Mouse (Mus musculus) erythroblast, adult 5-6 weeks (primary cell): ENCODE results near the gene Mafg. TPM values are rescaled to one million over a fixed set of nuclear protein-coding genes. Genes with fewer than 3 reads are reported as not detected.
A peak's percentile ranks its signal among the peaks of the same experiment; 100 is the strongest.
"Not testable (repeated sequence)": the region's sequence is repeated elsewhere in the genome, so short reads cannot be mapped to it uniquely, and the experiment has no call there.

Experiments
- ATAC-seq: replicated peaks from 2 replicates; pipeline ENCODE4 v1.8.0; 2016; ENCODE audit warnings: moderate number of reproducible peaks, mild to moderate bottlenecking, moderate TSS enrichment, inconsistent platforms; ENCODE audit not compliant: poor library complexity, low FRiP score, severe bottlenecking
- total RNA-seq, 2 experiments: library from RNA; stranded (forward) in 1 of 2; stranded (reverse) in 1 of 2; fragments of 150-400 nt in 1 of 2; fragments of 200-764, 138-1000 nt in 1 of 2; gene quantifications; 2 replicates each; pipeline versions ENCODE4 v1.2.3 to v1.2.4; 2015 to 2017; ENCODE audit warnings: low replicate concordance in 2 of 2

The Mafg gene
- total RNA-seq, 2 experiments from 2014 or later = 65.3 to 154 TPM

DNA sequence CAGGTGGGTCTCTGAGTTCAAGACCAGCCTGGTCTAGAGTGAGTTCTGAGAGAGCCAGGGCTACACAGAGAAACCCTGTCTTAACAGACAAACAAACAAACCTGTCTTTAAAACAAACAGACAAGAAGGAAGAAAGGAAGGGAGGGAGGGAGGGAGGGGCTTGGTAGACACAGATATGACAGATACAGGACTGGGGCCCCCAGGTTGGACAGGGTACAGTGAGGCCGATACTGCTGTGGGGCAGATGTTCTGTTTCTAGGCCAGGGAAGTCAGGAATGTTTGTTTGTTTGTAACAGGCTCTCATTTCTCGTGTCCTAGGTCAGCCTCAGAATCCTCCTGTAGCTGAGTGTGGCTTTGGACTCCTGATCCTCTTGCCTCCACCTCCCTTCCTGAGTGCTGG, 29.9 kb downstream of the Mafg start:
- no peak for ATAC-seq

- ATAC-seq = no peak
Observed at GRCm38 (mm10) chr11:120600716-120601115, 32.7 kb downstream of the Mafg start.

GRCm38 (mm10) chr11:120598990-120599549, 34.3 kb downstream of the Mafg start:
- ATAC-seq = peak; percentile 27; the same call in 1 of the 2 replicates

GRCm38 (mm10) chr11:120598283-120598989, 35.0 kb downstream of the Mafg start, which contains the start of the genes Alyref and Anapc11:
Alyref (minus strand) TSS chr11:120598365.
Anapc11 (plus strand) TSS chr11:120598421.
- ATAC-seq = peak; percentile 90

DNA sequence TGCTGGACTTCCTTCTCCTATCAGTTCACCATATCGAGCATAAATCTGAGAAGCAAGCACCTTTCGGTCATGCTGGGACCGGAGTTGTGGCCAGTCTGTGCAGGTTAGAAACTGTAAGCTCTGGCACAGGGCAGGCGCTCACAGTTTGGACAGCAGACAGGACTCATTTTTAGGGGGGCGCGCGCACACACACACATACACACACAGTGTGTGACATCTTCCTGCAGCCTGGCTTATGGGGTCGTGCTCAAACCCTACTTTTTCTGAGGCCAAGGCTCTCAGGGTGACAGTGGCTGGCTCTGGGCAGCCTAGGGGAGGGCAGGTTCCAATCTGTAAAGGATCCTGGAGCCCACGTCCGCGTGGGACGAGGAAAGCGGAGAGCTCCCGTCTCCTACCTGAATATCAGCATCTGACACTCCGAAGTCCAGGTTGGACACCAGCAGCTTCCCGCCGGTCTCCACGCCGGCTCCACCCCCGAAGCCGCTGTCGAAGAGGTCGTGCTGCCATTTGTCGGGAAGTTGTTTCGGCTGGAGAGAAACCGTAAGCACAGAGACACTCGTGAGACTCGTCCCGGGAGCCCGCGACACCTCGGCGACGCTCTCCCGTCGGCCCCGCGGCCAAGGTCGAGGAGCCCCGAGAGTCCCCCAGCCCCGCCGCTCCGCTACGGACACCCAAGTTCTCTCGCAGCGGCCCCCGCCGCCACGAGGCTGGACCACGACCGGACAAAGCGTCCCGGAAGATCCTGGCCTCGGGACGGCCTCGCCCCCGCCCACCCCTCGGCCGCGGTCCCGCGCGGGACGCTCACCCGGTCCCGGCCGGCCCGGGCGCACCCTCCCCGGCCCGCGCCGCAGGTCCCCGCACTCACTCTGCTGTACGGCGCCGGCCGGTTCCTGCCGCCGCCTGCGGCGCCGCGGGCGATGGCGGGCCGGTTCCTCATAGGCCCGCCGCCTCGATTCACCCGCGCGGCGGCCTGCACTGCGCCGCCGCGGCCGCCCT, 35.9 kb downstream of the Mafg start:
- ATAC-seq = 0 out of 2 replicates have a peak, but pooled peaks have one; percentile 20

DNA sequence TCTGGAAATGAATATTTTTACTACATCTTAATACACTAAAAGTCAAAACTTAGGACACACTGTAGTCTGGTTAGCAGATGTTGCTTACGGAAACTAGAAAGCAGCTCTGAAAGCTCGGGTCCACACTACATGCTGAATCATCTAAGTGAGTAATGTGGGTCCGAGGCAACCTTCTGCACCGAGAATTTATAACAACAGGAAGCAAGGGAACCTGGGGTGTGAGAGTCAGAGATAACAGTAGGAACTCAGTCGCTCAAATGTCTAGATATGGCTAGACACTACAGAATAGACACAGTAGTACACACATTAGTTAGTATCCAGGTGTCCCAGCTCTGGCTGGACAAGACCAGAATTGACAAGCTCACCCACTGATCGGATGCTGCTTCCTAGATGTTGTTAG, 44.9 kb downstream of the Mafg start:
- no peak for ATAC-seq

DNA sequence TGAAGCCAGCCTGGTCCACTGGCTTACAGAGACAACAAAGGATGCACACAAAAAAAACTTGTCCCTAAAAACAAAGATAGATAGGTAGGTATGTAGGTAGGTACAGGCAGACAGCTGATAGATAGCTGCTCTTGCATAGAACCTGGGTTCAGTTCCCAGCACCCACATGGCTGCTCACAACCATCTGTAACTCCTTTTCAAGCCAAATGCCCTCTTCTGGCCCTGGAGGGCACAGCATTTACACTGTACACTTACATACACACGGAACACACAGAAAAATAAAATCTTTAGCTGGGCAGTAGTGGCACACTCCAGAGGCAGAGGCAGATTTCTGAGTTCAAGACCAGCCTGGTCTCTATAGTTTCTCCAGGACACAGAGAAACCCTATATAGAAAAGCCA, 49.5 kb downstream of the Mafg start:
- no peak for ATAC-seq

- ATAC-seq = not testable (repeated sequence)
Observed at GRCm38 (mm10) chr11:120582982-120583293, 50.5 kb downstream of the Mafg start.

GRCm38 (mm10) chr11:120582268-120582981, 51.0 kb downstream of the Mafg start:
- ATAC-seq = no peak

DNA sequence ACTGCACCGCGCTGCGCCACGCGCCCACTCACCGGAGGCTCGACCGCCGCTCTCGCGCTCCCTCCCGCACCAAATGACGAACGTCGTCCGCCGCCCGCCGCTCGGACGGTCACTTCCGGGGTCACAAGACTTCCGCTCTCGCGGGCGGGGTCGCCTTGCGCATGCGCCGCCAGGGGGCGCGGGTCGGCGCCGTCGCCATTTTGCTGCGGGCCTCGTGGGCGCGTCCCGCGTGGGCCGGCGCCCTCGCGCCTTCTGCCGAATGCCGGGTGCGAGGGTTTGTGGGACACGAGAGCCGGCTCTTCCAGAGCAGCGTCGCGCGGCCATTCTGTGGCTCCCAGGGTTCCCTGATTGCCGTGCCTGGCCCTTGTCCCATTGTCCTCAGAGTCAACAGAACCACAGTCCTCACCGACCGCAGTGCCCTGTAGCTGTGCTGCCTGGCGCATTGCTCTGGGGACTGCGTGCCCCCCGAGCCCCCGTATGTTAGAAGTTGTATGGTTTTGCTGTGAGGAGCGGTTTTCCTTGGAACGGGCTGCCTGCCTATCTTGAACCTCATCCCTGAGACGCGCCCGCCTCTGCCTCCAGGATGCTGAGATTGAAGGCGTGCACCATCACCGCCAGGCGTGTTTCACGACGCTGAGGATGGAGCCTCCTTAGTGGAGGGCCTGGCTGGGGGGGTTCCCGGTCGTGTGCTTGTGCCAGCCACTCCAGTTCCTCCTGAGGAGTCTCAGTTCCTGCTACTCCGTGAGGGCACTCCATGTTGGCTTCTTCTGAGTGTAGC, 51.7 kb downstream of the Mafg start, which contains the start of gene Arhgdia:
Gene Arhgdia, minus strand, starts transcription at position 135 of the 778 bp plus-strand sequence.
- ATAC-seq = peak; percentile 53

DNA sequence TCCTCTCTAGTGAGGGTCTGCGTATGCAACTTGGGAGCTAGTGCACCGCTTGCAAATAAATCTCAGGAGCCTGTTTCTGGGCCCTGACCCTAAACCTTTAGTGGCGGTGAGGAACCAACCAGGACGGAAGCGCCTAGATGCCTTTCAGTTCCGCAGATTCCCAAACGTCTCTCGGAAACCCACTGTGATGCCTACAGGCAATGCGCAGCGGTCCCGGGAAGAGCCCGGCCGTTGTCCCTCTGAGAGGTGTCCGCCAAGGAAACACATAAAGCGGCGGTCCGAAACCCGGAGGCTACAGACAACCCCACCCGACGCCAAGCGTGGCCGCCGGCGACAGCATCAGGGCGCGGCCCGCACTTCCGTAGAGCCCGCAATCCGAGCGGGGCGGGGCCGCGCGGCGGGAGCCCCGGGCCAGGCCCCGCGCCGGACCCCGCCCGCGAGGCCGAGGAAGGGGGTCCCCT, 52.5 kb downstream of the Mafg start:
- peak; percentile 55 for ATAC-seq

DNA sequence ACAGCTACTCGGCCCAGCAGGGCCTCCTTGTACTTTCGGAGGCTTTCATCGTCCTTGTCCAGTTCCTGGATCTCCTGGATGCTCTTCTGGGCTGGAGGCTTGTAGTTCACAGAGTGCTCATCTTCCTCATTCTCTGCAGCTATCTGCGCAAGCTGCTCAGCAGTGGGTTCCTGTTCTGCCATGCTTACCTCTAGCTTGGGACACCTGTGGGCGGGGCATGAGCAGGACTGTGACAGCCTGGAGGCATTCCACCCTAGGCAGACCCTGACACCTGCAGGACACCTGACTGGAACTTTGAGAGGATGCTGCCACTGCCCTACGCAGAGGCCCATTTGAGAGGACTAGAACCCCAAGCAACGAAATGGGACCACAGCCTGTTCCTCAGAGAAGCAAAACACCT, 53.2 kb downstream of the Mafg start:
- peak; percentile 11; the same call in 1 of the 2 replicates for ATAC-seq

- ATAC-seq = peak; percentile 53
Observed at GRCm38 (mm10) chr11:120579316-120580107, 53.9 kb downstream of the Mafg start.

GRCm38 (mm10) chr11:120578694-120579243, 54.6 kb downstream of the Mafg start:
- ATAC-seq = no peak

- ATAC-seq = no peak
Observed at GRCm38 (mm10) chr11:120578024-120578693, 55.2 kb downstream of the Mafg start.

GRCm38 (mm10) chr11:120577211-120578023, 56.0 kb downstream of the Mafg start:
- ATAC-seq = no peak
